Mouse (Mus musculus): Measurements from ENCODE around the gene Clock.

DNA sequence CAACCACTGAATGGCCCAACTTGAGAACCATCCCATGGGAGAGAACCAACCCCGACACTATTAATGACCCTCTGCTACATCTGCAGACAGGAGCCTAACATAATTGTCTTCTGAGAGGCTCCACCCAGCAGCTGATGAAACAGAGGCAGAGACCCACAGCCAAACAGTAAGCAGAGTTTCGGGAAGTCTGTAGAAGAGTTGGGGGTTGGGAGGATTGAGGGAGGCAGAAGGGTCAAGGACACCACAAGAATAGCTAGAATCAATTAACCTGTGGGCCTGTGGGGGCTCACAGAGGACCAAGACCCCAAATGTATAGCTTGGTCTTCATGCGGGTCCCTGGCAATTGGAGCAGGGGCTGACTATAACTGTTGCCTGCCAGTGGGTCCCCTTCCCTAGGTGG lies 16.3 kb downstream of the Clock start:
- TF ChIP-seq CTCF (IDR thresholded peaks at IDR 0.05; ENCODE audit: low read depth, low read length) (no peak), POLR2A (IDR thresholded peaks at IDR 0.05; ENCODE audit: extremely low read depth, insufficient read depth, low read length) (no peak)
